Mouse (Mus musculus) neural tube, embryonic 14.5 days (tissue): ENCODE data around the gene Scfd2. TPM values are rescaled to one million over a fixed set of nuclear protein-coding genes. Genes with fewer than 3 reads are reported as not detected.

ENCODE experiments used
- ATAC-seq: fragments of 200-750 bp; cut with Nextera tagmentation; 2 replicates; pipeline ENCODE4 v1.8.0; 2017; ENCODE audit warnings: low read depth, mild to moderate bottlenecking, moderate TSS enrichment, moderate library complexity
- H3K27ac ChIP-seq: fragments of 300-500 bp; sonication (generic); 2 replicates; pipeline ENCODE4 v1.5.1; 2014; ENCODE audit warnings: low read depth, mild to moderate bottlenecking, control low read depth, low read length, moderate library complexity, mixed read lengths
- H3K27me3 ChIP-seq: fragments of 300-500 bp; sonication (generic); 2 replicates; pipeline ENCODE4 v1.6.1; 2014; ENCODE audit warnings: low read length; ENCODE audit not compliant: control insufficient read depth, insufficient read depth
- H3K36me3 ChIP-seq: fragments of 300-500 bp; sonication (generic); 2 replicates; pipeline ENCODE4 v1.6.1; 2014; ENCODE audit warnings: low read length, mixed read lengths; ENCODE audit not compliant: control insufficient read depth, insufficient read depth
- H3K4me1 ChIP-seq: fragments of 300-500 bp; sonication (generic); 2 replicates; pipeline ENCODE4 v1.6.1; 2014; ENCODE audit warnings: low read length; ENCODE audit not compliant: control insufficient read depth, insufficient read depth
- H3K4me2 ChIP-seq: fragments of 300-500 bp; sonication (generic); 2 replicates; pipeline ENCODE4 v1.6.1; 2014; ENCODE audit warnings: mild to moderate bottlenecking, low read depth, low read length, control low read depth
- H3K4me3 ChIP-seq: fragments of 300-500 bp; sonication (generic); 2 replicates; pipeline ENCODE4 v1.5.1; 2014; ENCODE audit warnings: low read depth, low read length, control low read depth, mixed read lengths
- H3K9ac ChIP-seq: fragments of 300-500 bp; sonication (generic); replicated peaks from 2 replicates; pipeline ENCODE4 v1.6.1; 2014; ENCODE audit warnings: low read depth, mild to moderate bottlenecking, control low read depth, low read length, mixed read lengths
- H3K9me3 ChIP-seq: fragments of 300-500 bp; sonication (generic); 2 replicates; pipeline ENCODE4 v1.6.1; 2016; ENCODE audit warnings: low read length; ENCODE audit not compliant: control insufficient read depth
- WGBS: fragments of 180-500 bp; shearing (Covaris S2); extraction: QIAGEN DNeasy Blood & Tissue Kit; methylation state at CpG from one replicate; pipeline ENCODE4 v1.1.7; 2014; 5-methylcytosine and 5-hydroxymethylcytosine counted together
- polyA plus RNA-seq: library from polyadenylated mRNA; unstranded; fragments of >200 nt; fragmentation: Nextera tagmentation; extraction: Ambion mirVana; gene quantifications from 2 replicates; pipeline ENCODE4 v1.2.1, GENCODE M21; 2014

The Scfd2 gene
- polyA plus RNA-seq, 1 experiment from 2014 or later, result 18.3 TPM

GRCm38 (mm10) chr5:74245641-74246145 lies 285.9 kb downstream of the Scfd2 start:
- WGBS, result 72% methylated on average over 8 of the region's 8 CpGs
- Histone ChIP-seq H3K27ac (no peak overlapping the region), H3K4me2 (no peak overlapping the region), H3K27me3 (no peaks in the 10 kb centered on the region), H3K9me3 (no peaks in the 10 kb centered on the region), H3K9ac (no peak overlapping the region), H3K36me3 (no peaks in the 10 kb centered on the region), H3K4me1 (peaks cover 6% of the 10 kb centered on the region; the same call in 1 of the 2 replicates), H3K4me3 (no peak overlapping the region)
- no peak for ATAC-seq

- Histone ChIP-seq H3K9ac (no peak overlapping the region), H3K4me1 (peaks cover 6% of the 10 kb centered on the region; the same call in 1 of the 2 replicates), H3K9me3 (no peaks in the 10 kb centered on the region), H3K36me3 (no peaks in the 10 kb centered on the region), H3K4me3 (no peak overlapping the region), H3K4me2 (no peak overlapping the region), H3K27ac (no peak overlapping the region), H3K27me3 (no peaks in the 10 kb centered on the region)
- 90% methylated on average over 14 of the region's 14 CpGs for WGBS
- ATAC-seq, result no peak
Measured at GRCm38 (mm10) chr5:74244406-74245019, 287.0 kb downstream of the Scfd2 start.

GRCm38 (mm10) chr5:74242654-74243053 lies 288.9 kb downstream of the Scfd2 start:
- Histone ChIP-seq H3K9me3 (no peaks in the 10 kb centered on the region), H3K4me2 (no peak overlapping the region), H3K4me3 (no peak overlapping the region), H3K4me1 (peaks cover 6% of the 10 kb centered on the region; the same call in 1 of the 2 replicates), H3K36me3 (no peaks in the 10 kb centered on the region), H3K9ac (no peak overlapping the region), H3K27ac (no peak overlapping the region), H3K27me3 (no peaks in the 10 kb centered on the region)
- 38% methylated on average over 3 of the region's 3 CpGs for WGBS
- ATAC-seq, result no peak

- Histone ChIP-seq H3K4me3 (no peak overlapping the region), H3K27ac (no peak overlapping the region), H3K4me2 (no peak overlapping the region), H3K36me3 (no peaks in the 10 kb centered on the region), H3K9me3 (no peaks in the 10 kb centered on the region), H3K27me3 (no peaks in the 10 kb centered on the region), H3K4me1 (no peaks in the 10 kb centered on the region), H3K9ac (no peak overlapping the region)
- ATAC-seq, result no peak
- WGBS, result 52% methylated on average over 13 of the region's 13 CpGs
Measured at GRCm38 (mm10) chr5:74240926-74241680, 290.5 kb downstream of the Scfd2 start.

GRCm38 (mm10) chr5:74240298-74240697 lies 291.3 kb downstream of the Scfd2 start:
- ATAC-seq, result no peak

GRCm38 (mm10) chr5:74239369-74239768 lies 292.2 kb downstream of the Scfd2 start:
- ATAC-seq, result no peak
- WGBS, result 59% methylated on average over 1 of the region's 1 CpGs

More at GRCm38 (mm10) chr5:74240298-74240697, 291.3 kb downstream of the Scfd2 start:
- H3K4me3 ChIP-seq, result no peak overlapping the region
- no peaks in the 10 kb centered on the region for H3K4me1 ChIP-seq
- no peaks in the 10 kb centered on the region for H3K36me3 ChIP-seq
- no peak overlapping the region for H3K27ac ChIP-seq
- H3K9ac ChIP-seq, result no peak overlapping the region
- no peaks in the 10 kb centered on the region for H3K27me3 ChIP-seq
- no peak overlapping the region for H3K4me2 ChIP-seq
- H3K9me3 ChIP-seq, result no peaks in the 10 kb centered on the region
- WGBS, result 89% methylated on average over 8 of the region's 8 CpGs

GRCm38 (mm10) chr5:74233808-74234207 lies 297.8 kb downstream of the Scfd2 start:
- ATAC-seq, result no peak
- Histone ChIP-seq H3K9ac (no peak overlapping the region), H3K27ac (no peak overlapping the region), H3K27me3 (no peaks in the 10 kb centered on the region), H3K9me3 (no peaks in the 10 kb centered on the region), H3K4me3 (no peak overlapping the region), H3K4me1 (no peaks in the 10 kb centered on the region), H3K4me2 (no peak overlapping the region), H3K36me3 (no peaks in the 10 kb centered on the region)
- WGBS, result 94% methylated on average over 7 of the region's 7 CpGs

More at GRCm38 (mm10) chr5:74239369-74239768, 292.2 kb downstream of the Scfd2 start:
- Histone ChIP-seq H3K9ac (no peak overlapping the region), H3K4me1 (no peaks in the 10 kb centered on the region), H3K4me3 (no peak overlapping the region), H3K27me3 (no peaks in the 10 kb centered on the region), H3K9me3 (no peaks in the 10 kb centered on the region), H3K27ac (no peak overlapping the region), H3K36me3 (no peaks in the 10 kb centered on the region), H3K4me2 (no peak overlapping the region)

- Histone ChIP-seq H3K9ac (no peak overlapping the region), H3K4me3 (no peak overlapping the region), H3K4me2 (no peak overlapping the region), H3K9me3 (no peaks in the 10 kb centered on the region), H3K36me3 (no peaks in the 10 kb centered on the region), H3K27me3 (no peaks in the 10 kb centered on the region), H3K27ac (no peak overlapping the region), H3K4me1 (no peaks in the 10 kb centered on the region)
- ATAC-seq, result no peak
- 47% methylated on average over 2 of the region's 2 CpGs for WGBS
Measured at GRCm38 (mm10) chr5:74230525-74230924, 301.0 kb downstream of the Scfd2 start.

GRCm38 (mm10) chr5:74229775-74230413 lies 301.7 kb downstream of the Scfd2 start:
- WGBS, result 65% methylated on average over 11 of the region's 11 CpGs
- Histone ChIP-seq H3K4me1 (no peaks in the 10 kb centered on the region), H3K27me3 (no peaks in the 10 kb centered on the region), H3K9ac (no peak overlapping the region), H3K36me3 (no peaks in the 10 kb centered on the region), H3K4me2 (no peak overlapping the region), H3K4me3 (no peak overlapping the region), H3K27ac (no peak overlapping the region), H3K9me3 (no peaks in the 10 kb centered on the region)
- ATAC-seq, result no peak; the same call in 1 of the 2 replicates
